Mouse (Mus musculus) heart, adult 2 months (tissue): Measurements from ENCODE around the gene Tiam1.
"Not testable (repeated sequence)": the region's sequence is repeated elsewhere in the genome, so short reads cannot be mapped to it uniquely, and the experiment has no call there.

Source experiments
- CTCF ChIP-seq: fragments of 200-600 bp; IDR thresholded peaks from 2 replicates; pipeline ENCODE4 v1.8.1; 2022; ENCODE audit warnings: antibody characterized with exemption, mild to moderate bottlenecking, moderate library complexity
- POLR2A ChIP-seq: fragments of 200-500 bp; IDR thresholded peaks from 2 replicates; pipeline ENCODE4 v1.6.1; 2011; ENCODE audit warnings: mild to moderate bottlenecking, low read depth, low read length, control low read depth; ENCODE audit not compliant: insufficient read depth

GRCm38 (mm10) chr16:90071125-90071524 lies 72.4 kb downstream of the Tiam1 start:
- TF ChIP-seq POLR2A, CTCF: not testable (repeated sequence)
